Mouse (Mus musculus) CH12.LX (cell line): ENCODE measurements around the gene Acer3.
"Not testable (repeated sequence)": the region's sequence is repeated elsewhere in the genome, so short reads cannot be mapped to it uniquely, and the experiment has no call there.

Experiments used
- CTCF ChIP-seq, 2 experiments: IDR thresholded peaks in 1 of 2; conservative IDR thresholded peaks in 1 of 2; 2 replicates each; pipeline ENCODE4 v1.5.1; 2011 to 2012; ENCODE audit warnings: low read depth in 2 of 2, low read length in 2 of 2, improper control_type of control experiment in 1 of 2, inconsistent platforms in 1 of 2, mild to moderate bottlenecking in 1 of 2, moderate library complexity in 1 of 2
- MAX ChIP-seq: IDR thresholded peaks from 2 replicates; pipeline ENCODE4 v1.6.1; 2011; ENCODE audit warnings: low read length, improper control_type of control experiment
- ZNF384 ChIP-seq: IDR thresholded peaks from 2 replicates; pipeline ENCODE4 v1.6.1; 2012; ENCODE audit warnings: low read depth, low read length, improper control_type of control experiment, inconsistent platforms

- not testable (repeated sequence) for TF ChIP-seq CTCF (conservative IDR thresholded peaks at IDR 0.05 in 1 of 2, IDR thresholded peaks at IDR 0.05 in 1 of 2; ENCODE audit: low read depth in 2 of 2, low read length in 2 of 2); ZNF384; MAX
These were observed 52.8 kb downstream of the Acer3 start for GRCm38 (mm10) chr7:98268166-98268565.
